Mouse (Mus musculus) neural tube, embryonic 12.5 days (tissue): ENCODE measurements around the gene Pomgnt2. TPM values are rescaled to one million over a fixed set of nuclear protein-coding genes. Genes with fewer than 3 reads are reported as not detected.
A peak's percentile ranks its signal among the peaks of the same experiment; 100 is the strongest.

Source experiments
- ATAC-seq: fragments of 200-750 bp; cut with Nextera tagmentation; 2 replicates; pipeline ENCODE4 v1.8.0; 2017; ENCODE audit warnings: low read depth, mild to moderate bottlenecking, moderate TSS enrichment, moderate library complexity; ENCODE audit not compliant: low FRiP score
- H3K27ac ChIP-seq: fragments of 300-500 bp; sonication (generic); 2 replicates; pipeline ENCODE4 v1.5.1; 2016
- H3K27me3 ChIP-seq: fragments of 300-500 bp; sonication (generic); replicated peaks from 2 replicates; pipeline ENCODE4 v1.6.1; 2016; ENCODE audit warnings: mild to moderate bottlenecking
- H3K36me3 ChIP-seq: fragments of 300-500 bp; sonication (generic); 2 replicates; pipeline ENCODE4 v1.6.1; 2016; ENCODE audit warnings: mild to moderate bottlenecking
- H3K4me1 ChIP-seq: fragments of 300-500 bp; sonication (generic); 2 replicates; pipeline ENCODE4 v1.6.1; 2016
- H3K4me2 ChIP-seq: fragments of 300-500 bp; sonication (generic); replicated peaks from 2 replicates; pipeline ENCODE4 v1.6.1; 2016; ENCODE audit warnings: mild to moderate bottlenecking
- H3K4me3 ChIP-seq: fragments of 300-500 bp; sonication (generic); 2 replicates; pipeline ENCODE4 v1.5.1; 2016
- H3K9ac ChIP-seq: fragments of 300-500 bp; sonication (generic); 2 replicates; pipeline ENCODE4 v1.6.1; 2016; ENCODE audit warnings: mild to moderate bottlenecking
- H3K9me3 ChIP-seq: fragments of 300-500 bp; sonication (generic); 2 replicates; pipeline ENCODE4 v1.6.1; 2016; ENCODE audit warnings: mild to moderate bottlenecking
- WGBS: fragments of 180-500 bp; shearing (Covaris S2); methylation state at CpG from one replicate; pipeline ENCODE4 v1.1.7; 2016; 5-methylcytosine and 5-hydroxymethylcytosine counted together
- polyA plus RNA-seq: library from polyadenylated mRNA; unstranded; fragments of >200 nt; fragmentation: Nextera tagmentation; extraction: Ambion mirVana; gene quantifications from 2 replicates; pipeline ENCODE4 v1.2.1, GENCODE M21; 2016

Gene Pomgnt2
- 16.2 and 17.0 TPM in 2 replicates for polyA plus RNA-seq

GRCm38 (mm10) chr9:121997010-121997409 is at the start of gene Pomgnt2:
Gene Pomgnt2 (minus strand): TSS chr9:121997110.
- peak within 1 kb of the TSS; percentile 87 for H3K4me2 ChIP-seq

GRCm38 (mm10) chr9:122039848-122040247 is 42.9 kb upstream of the Pomgnt2 start:
- Histone ChIP-seq H3K4me1 (no peaks in the 10 kb centered on the region), H3K27ac (no peak overlapping the region), H3K4me3 (no peak overlapping the region), H3K4me2 (no peak overlapping the region), H3K27me3 (no peaks in the 10 kb centered on the region), H3K36me3 (no peaks in the 10 kb centered on the region), H3K9me3 (no peaks in the 10 kb centered on the region), H3K9ac (no peak overlapping the region)
- WGBS: 88% methylated on average over 4 of the region's 4 CpGs
- no peak for ATAC-seq

More at GRCm38 (mm10) chr9:121997010-121997409, at the start of gene Pomgnt2:
- no peak within 1 kb of the TSS for H3K9ac ChIP-seq
- no peaks in the 10 kb centered on the region for H3K36me3 ChIP-seq
- H3K4me1 ChIP-seq: peaks cover 13% of the 10 kb centered on the region
- H3K27ac ChIP-seq: no peak within 1 kb of the TSS
- peak within 1 kb of the TSS; percentile 75 for H3K4me3 ChIP-seq
- 0 out of 2 replicates have a peak, but pooled peaks cover 5% of the 10 kb centered on the region for H3K9me3 ChIP-seq
- no peaks in the 10 kb centered on the region; the same call in 1 of the 2 replicates for H3K27me3 ChIP-seq
- ATAC-seq: no peak

- H3K36me3 ChIP-seq: no peaks in the 10 kb centered on the region
- H3K4me2 ChIP-seq: no peak overlapping the region
- no peak overlapping the region for H3K4me3 ChIP-seq
- ATAC-seq: no peak
- WGBS: 90% methylated on average over 1 of the region's 1 CpGs
- no peaks in the 10 kb centered on the region for H3K9me3 ChIP-seq
- H3K4me1 ChIP-seq: no peaks in the 10 kb centered on the region
- H3K27me3 ChIP-seq: no peaks in the 10 kb centered on the region
- no peak overlapping the region for H3K9ac ChIP-seq
- H3K27ac ChIP-seq: no peak overlapping the region
Measured at GRCm38 (mm10) chr9:122038631-122039030, 41.7 kb upstream of the Pomgnt2 start.

GRCm38 (mm10) chr9:122036496-122037054 is 39.7 kb upstream of the Pomgnt2 start:
- Histone ChIP-seq H3K27ac (no peak overlapping the region), H3K9ac (no peak overlapping the region)
- ATAC-seq: no peak

GRCm38 (mm10) chr9:122035807-122036206 is 38.9 kb upstream of the Pomgnt2 start:
- Histone ChIP-seq H3K4me3 (no peak overlapping the region), H3K27me3 (no peaks in the 10 kb centered on the region), H3K9me3 (no peaks in the 10 kb centered on the region), H3K27ac (no peak overlapping the region), H3K4me1 (no peaks in the 10 kb centered on the region), H3K9ac (no peak overlapping the region), H3K4me2 (no peak overlapping the region), H3K36me3 (no peaks in the 10 kb centered on the region)
- ATAC-seq: no peak
- 50% methylated on average over 5 of the region's 5 CpGs for WGBS

More at GRCm38 (mm10) chr9:122036496-122037054, 39.7 kb upstream of the Pomgnt2 start:
- no peak overlapping the region for H3K4me3 ChIP-seq
- no peaks in the 10 kb centered on the region for H3K9me3 ChIP-seq
- no peaks in the 10 kb centered on the region for H3K27me3 ChIP-seq
- H3K4me2 ChIP-seq: no peak overlapping the region
- H3K4me1 ChIP-seq: no peaks in the 10 kb centered on the region
- no peaks in the 10 kb centered on the region for H3K36me3 ChIP-seq
- WGBS: 45% methylated on average over 4 of the region's 4 CpGs

- 95% methylated on average over 1 of the region's 1 CpGs for WGBS
- Histone ChIP-seq H3K4me2 (no peak overlapping the region), H3K36me3 (no peaks in the 10 kb centered on the region), H3K27ac (no peak overlapping the region), H3K27me3 (no peaks in the 10 kb centered on the region), H3K4me1 (no peaks in the 10 kb centered on the region), H3K4me3 (no peak overlapping the region), H3K9me3 (no peaks in the 10 kb centered on the region), H3K9ac (no peak overlapping the region)
- ATAC-seq: no peak
Measured at GRCm38 (mm10) chr9:122034949-122035348, 38.0 kb upstream of the Pomgnt2 start.

GRCm38 (mm10) chr9:122032071-122032470 is 35.2 kb upstream of the Pomgnt2 start:
- H3K4me1 ChIP-seq: peaks cover 2% of the 10 kb centered on the region; the same call in 1 of the 2 replicates
- no peaks in the 10 kb centered on the region for H3K27me3 ChIP-seq
- no peak overlapping the region for H3K9ac ChIP-seq
- no peak overlapping the region for H3K4me2 ChIP-seq
- no peak overlapping the region for H3K4me3 ChIP-seq
- no peaks in the 10 kb centered on the region for H3K36me3 ChIP-seq
- no peak for ATAC-seq
- H3K9me3 ChIP-seq: no peaks in the 10 kb centered on the region
- 81% methylated on average over 3 of the region's 3 CpGs for WGBS
- no peak overlapping the region for H3K27ac ChIP-seq

GRCm38 (mm10) chr9:122030706-122031105 is 33.8 kb upstream of the Pomgnt2 start:
- Histone ChIP-seq H3K27me3 (no peaks in the 10 kb centered on the region), H3K4me3 (no peak overlapping the region), H3K36me3 (no peaks in the 10 kb centered on the region), H3K9ac (no peak overlapping the region), H3K9me3 (no peaks in the 10 kb centered on the region), H3K4me1 (peaks cover 13% of the 10 kb centered on the region; the same call in 1 of the 2 replicates), H3K4me2 (no peak overlapping the region), H3K27ac (no peak overlapping the region)
- ATAC-seq: no peak
- 59% methylated on average over 5 of the region's 5 CpGs for WGBS

- WGBS: 90% methylated on average over 7 of the region's 7 CpGs
- Histone ChIP-seq H3K9me3 (no peaks in the 10 kb centered on the region), H3K27me3 (no peaks in the 10 kb centered on the region), H3K4me3 (no peak overlapping the region), H3K27ac (no peak overlapping the region), H3K4me2 (no peak overlapping the region), H3K4me1 (peaks cover 13% of the 10 kb centered on the region; the same call in 1 of the 2 replicates), H3K9ac (no peak overlapping the region), H3K36me3 (no peaks in the 10 kb centered on the region)
- ATAC-seq: no peak
Measured at GRCm38 (mm10) chr9:122029765-122030164, 32.9 kb upstream of the Pomgnt2 start.

GRCm38 (mm10) chr9:122027914-122028745 is 31.2 kb upstream of the Pomgnt2 start:
- no peak overlapping the region for H3K27ac ChIP-seq
- H3K9me3 ChIP-seq: no peaks in the 10 kb centered on the region
- no peaks in the 10 kb centered on the region for H3K36me3 ChIP-seq
- no peak for ATAC-seq
- H3K4me2 ChIP-seq: no peak overlapping the region
- H3K4me1 ChIP-seq: peaks cover 13% of the 10 kb centered on the region; the same call in 1 of the 2 replicates
- H3K27me3 ChIP-seq: no peaks in the 10 kb centered on the region
- no peak overlapping the region for H3K9ac ChIP-seq
- 87% methylated on average over 11 of the region's 11 CpGs for WGBS
- H3K4me3 ChIP-seq: no peak overlapping the region

GRCm38 (mm10) chr9:122027081-122027913 is 30.4 kb upstream of the Pomgnt2 start:
- Histone ChIP-seq H3K9ac (no peak overlapping the region), H3K9me3 (no peaks in the 10 kb centered on the region), H3K4me2 (no peak overlapping the region), H3K36me3 (no peaks in the 10 kb centered on the region), H3K4me1 (peaks cover 13% of the 10 kb centered on the region; the same call in 1 of the 2 replicates), H3K27ac (no peak overlapping the region), H3K4me3 (no peak overlapping the region), H3K27me3 (no peaks in the 10 kb centered on the region)
- WGBS: 68% methylated on average over 6 of the region's 6 CpGs
- ATAC-seq: no peak
